Mouse (Mus musculus) intestine, embryonic 14.5 days (tissue): ENCODE measurements around the gene Adamts14. TPM values are rescaled to one million over a fixed set of nuclear protein-coding genes. Genes with fewer than 3 reads are reported as not detected.

Experiments used
- ATAC-seq: fragments of 200-750 bp; cut with Nextera tagmentation; replicated peaks from 2 replicates; pipeline ENCODE4 v1.8.0; 2017; ENCODE audit warnings: low read depth, moderate number of reproducible peaks, moderate TSS enrichment, moderate library complexity; ENCODE audit not compliant: low FRiP score, low TSS enrichment
- DNase-seq: peaks from one replicate; pipeline ENCODE4 v3.0.0-alpha.2; 2018; ENCODE audit warnings: low spot score
- H3K27ac ChIP-seq: fragments of 300-500 bp; sonication (generic); 2 replicates; pipeline ENCODE4 v1.5.1; 2014; ENCODE audit warnings: low read depth, mild to moderate bottlenecking, control low read depth
- H3K27me3 ChIP-seq: fragments of 300-500 bp; sonication (generic); replicated peaks from 2 replicates; pipeline ENCODE4 v1.6.1; 2014; ENCODE audit warnings: low read length, control low read depth; ENCODE audit not compliant: control insufficient read depth, insufficient read depth
- H3K36me3 ChIP-seq: fragments of 300-500 bp; sonication (generic); 2 replicates; pipeline ENCODE4 v1.6.1; 2014; ENCODE audit warnings: low read length, control low read depth; ENCODE audit not compliant: control insufficient read depth, insufficient read depth
- H3K4me1 ChIP-seq: fragments of 300-500 bp; sonication (generic); replicated peaks from 2 replicates; pipeline ENCODE4 v1.6.1; 2014; ENCODE audit warnings: low read length, control low read depth, mixed read lengths; ENCODE audit not compliant: control insufficient read depth, insufficient read depth
- H3K4me2 ChIP-seq: fragments of 300-500 bp; sonication (generic); 2 replicates; pipeline ENCODE4 v1.6.1; 2014; ENCODE audit warnings: low read length
- H3K4me3 ChIP-seq: fragments of 300-500 bp; sonication (generic); 2 replicates; pipeline ENCODE4 v1.5.1; 2014; ENCODE audit warnings: low read depth, low read length, control low read depth, mixed read lengths
- H3K9ac ChIP-seq: fragments of 300-500 bp; sonication (generic); 2 replicates; pipeline ENCODE4 v1.6.1; 2014; ENCODE audit warnings: mild to moderate bottlenecking, low read length
- H3K9me3 ChIP-seq: fragments of 300-500 bp; sonication (generic); 2 replicates; pipeline ENCODE4 v1.6.1; 2016; ENCODE audit warnings: low read length, control low read depth; ENCODE audit not compliant: control insufficient read depth
- WGBS: fragments of 180-500 bp; shearing (Covaris S2); extraction: QIAGEN DNeasy Blood & Tissue Kit; methylation state at CpG from one replicate; pipeline ENCODE4 v1.1.7; 2014; 5-methylcytosine and 5-hydroxymethylcytosine counted together
- polyA plus RNA-seq: library from polyadenylated mRNA; unstranded; fragments of >200 nt; fragmentation: Nextera tagmentation; extraction: Ambion mirVana; gene quantifications from 2 replicates; pipeline ENCODE4 v1.2.1, GENCODE M21; 2014

Adamts14 gene
- polyA plus RNA-seq, 1 experiment from 2014 or later, result 1.2 TPM

GRCm38 (mm10) chr10:61234319-61234718, 38.9 kb downstream of the Adamts14 start:
- Histone ChIP-seq H3K4me2 (no peak overlapping the region), H3K27ac (no peak overlapping the region), H3K4me3 (no peak overlapping the region), H3K27me3 (no peaks in the 10 kb centered on the region), H3K9me3 (0 out of 2 replicates have a peak, but pooled peaks cover 4% of the 10 kb centered on the region), H3K36me3 (no peaks in the 10 kb centered on the region), H3K4me1 (0 out of 2 replicates have a peak, but pooled peaks cover 5% of the 10 kb centered on the region), H3K9ac (no peak overlapping the region)
- DNase-seq, result no peak
- WGBS, result 53% methylated on average over 4 of the region's 4 CpGs
- ATAC-seq, result no peak

GRCm38 (mm10) chr10:61232858-61233567, 40.2 kb downstream of the Adamts14 start:
- no peak overlapping the region for H3K4me2 ChIP-seq
- WGBS, result 51% methylated on average over 7 of the region's 7 CpGs
- DNase-seq (no peak), ATAC-seq (no peak)
- 0 out of 2 replicates have a peak, but pooled peaks cover 5% of the 10 kb centered on the region for H3K4me1 ChIP-seq
- H3K9ac ChIP-seq, result no peak overlapping the region
- no peak overlapping the region for H3K4me3 ChIP-seq
- no peak overlapping the region for H3K27ac ChIP-seq
- no peaks in the 10 kb centered on the region for H3K36me3 ChIP-seq
- H3K27me3 ChIP-seq, result no peaks in the 10 kb centered on the region
- H3K9me3 ChIP-seq, result no peaks in the 10 kb centered on the region

GRCm38 (mm10) chr10:61231756-61232155, 41.5 kb downstream of the Adamts14 start:
- Histone ChIP-seq H3K4me3 (no peak overlapping the region), H3K9me3 (no peaks in the 10 kb centered on the region), H3K36me3 (no peaks in the 10 kb centered on the region), H3K4me2 (no peak overlapping the region), H3K27ac (no peak overlapping the region), H3K4me1 (0 out of 2 replicates have a peak, but pooled peaks cover 2% of the 10 kb centered on the region), H3K9ac (no peak overlapping the region), H3K27me3 (no peaks in the 10 kb centered on the region)
- DNase-seq, result no peak
- ATAC-seq, result no peak
- 77% methylated on average over 3 of the region's 3 CpGs for WGBS

- no peaks in the 10 kb centered on the region for H3K27me3 ChIP-seq
- ATAC-seq, result no peak
- H3K9me3 ChIP-seq, result no peaks in the 10 kb centered on the region
- H3K4me2 ChIP-seq, result no peak overlapping the region
- no peak overlapping the region for H3K4me3 ChIP-seq
- no peak for DNase-seq
- no peak overlapping the region for H3K9ac ChIP-seq
- 35% methylated on average over 4 of the region's 4 CpGs for WGBS
- no peak overlapping the region for H3K27ac ChIP-seq
- H3K36me3 ChIP-seq, result no peaks in the 10 kb centered on the region
- H3K4me1 ChIP-seq, result 0 out of 2 replicates have a peak, but pooled peaks cover 3% of the 10 kb centered on the region
Measured at GRCm38 (mm10) chr10:61226784-61227396, 46.3 kb downstream of the Adamts14 start.

GRCm38 (mm10) chr10:61225694-61226093, 47.5 kb downstream of the Adamts14 start:
- WGBS, result 88% methylated on average over 5 of the region's 5 CpGs
- Histone ChIP-seq H3K27me3 (no peaks in the 10 kb centered on the region), H3K4me3 (no peak overlapping the region), H3K27ac (no peak overlapping the region), H3K36me3 (no peaks in the 10 kb centered on the region), H3K4me1 (0 out of 2 replicates have a peak, but pooled peaks cover 3% of the 10 kb centered on the region), H3K4me2 (no peak overlapping the region), H3K9me3 (no peaks in the 10 kb centered on the region), H3K9ac (no peak overlapping the region)
- ATAC-seq (no peak), DNase-seq (no peak)

GRCm38 (mm10) chr10:61219318-61219717, 53.9 kb downstream of the Adamts14 start:
- no peak overlapping the region for H3K4me2 ChIP-seq
- no peak overlapping the region for H3K4me3 ChIP-seq
- no peaks in the 10 kb centered on the region for H3K27me3 ChIP-seq
- 97% methylated on average over 4 of the region's 4 CpGs for WGBS
- H3K27ac ChIP-seq, result no peak overlapping the region
- no peak for DNase-seq
- no peaks in the 10 kb centered on the region for H3K4me1 ChIP-seq
- ATAC-seq, result no peak
- H3K36me3 ChIP-seq, result no peaks in the 10 kb centered on the region
- no peak overlapping the region for H3K9ac ChIP-seq
- H3K9me3 ChIP-seq, result peaks cover 6% of the 10 kb centered on the region; the same call in 1 of the 2 replicates

- DNase-seq, result no peak
- Histone ChIP-seq H3K4me3 (no peak overlapping the region), H3K36me3 (no peaks in the 10 kb centered on the region), H3K27me3 (no peaks in the 10 kb centered on the region), H3K27ac (no peak overlapping the region), H3K9ac (no peak overlapping the region), H3K4me1 (no peaks in the 10 kb centered on the region), H3K9me3 (peaks cover 6% of the 10 kb centered on the region; the same call in 1 of the 2 replicates), H3K4me2 (no peak overlapping the region)
- WGBS, result 54% methylated on average over 4 of the region's 4 CpGs
- no peak for ATAC-seq
Measured at GRCm38 (mm10) chr10:61216163-61216562, 57.1 kb downstream of the Adamts14 start.

GRCm38 (mm10) chr10:61215658-61216057, 57.6 kb downstream of the Adamts14 start:
- Histone ChIP-seq H3K36me3 (no peaks in the 10 kb centered on the region), H3K9ac (no peak overlapping the region), H3K9me3 (peaks cover 6% of the 10 kb centered on the region; the same call in 1 of the 2 replicates), H3K27ac (no peak overlapping the region), H3K4me2 (no peak overlapping the region), H3K4me3 (no peak overlapping the region), H3K4me1 (no peaks in the 10 kb centered on the region), H3K27me3 (no peaks in the 10 kb centered on the region)
- DNase-seq (no peak), ATAC-seq (no peak)
- WGBS, result 99% methylated on average over 6 of the region's 6 CpGs
